Mouse (Mus musculus) forebrain, embryonic 12.5 days (tissue): ENCODE data around the gene Cdc42bpg. TPM values are rescaled to one million over a fixed set of nuclear protein-coding genes. Genes with fewer than 3 reads are reported as not detected.

Source experiments
- ATAC-seq: fragments of 200-750 bp; cut with Nextera tagmentation; 2 replicates; pipeline ENCODE4 v1.8.0; 2017; ENCODE audit warnings: moderate TSS enrichment; ENCODE audit not compliant: low FRiP score
- H3K27ac ChIP-seq: fragments of 300-500 bp; sonication (generic); 2 replicates; pipeline ENCODE4 v1.5.1; 2016; ENCODE audit warnings: mild to moderate bottlenecking
- H3K27me3 ChIP-seq: fragments of 300-500 bp; sonication (generic); 2 replicates; pipeline ENCODE4 v1.6.1; 2016; ENCODE audit warnings: mild to moderate bottlenecking
- H3K36me3 ChIP-seq: fragments of 300-500 bp; sonication (generic); replicated peaks from 2 replicates; pipeline ENCODE4 v1.6.1; 2016; ENCODE audit warnings: mild to moderate bottlenecking
- H3K4me1 ChIP-seq: fragments of 300-500 bp; sonication (generic); 2 replicates; pipeline ENCODE4 v1.6.1; 2016
- H3K4me2 ChIP-seq: fragments of 300-500 bp; sonication (generic); 2 replicates; pipeline ENCODE4 v1.6.1; 2016; ENCODE audit warnings: mild to moderate bottlenecking, moderate library complexity
- H3K4me3 ChIP-seq: fragments of 300-500 bp; sonication (generic); replicated peaks from 2 replicates; pipeline ENCODE4 v1.5.1; 2016; ENCODE audit warnings: mild to moderate bottlenecking
- H3K9ac ChIP-seq: fragments of 300-500 bp; sonication (generic); 2 replicates; pipeline ENCODE4 v1.6.1; 2016; ENCODE audit warnings: mild to moderate bottlenecking
- H3K9me3 ChIP-seq: fragments of 300-500 bp; sonication (generic); 2 replicates; pipeline ENCODE4 v1.6.1; 2016
- WGBS: fragments of 180-500 bp; shearing (Covaris S2); methylation state at CpG from one replicate; pipeline ENCODE4 v1.1.7; 2016; 5-methylcytosine and 5-hydroxymethylcytosine counted together
- polyA plus RNA-seq: library from polyadenylated mRNA; unstranded; fragments of >200 nt; fragmentation: Nextera tagmentation; extraction: Ambion mirVana; gene quantifications from 2 replicates; pipeline ENCODE4 v1.2.1, GENCODE M21; 2016

The Cdc42bpg gene
- polyA plus RNA-seq, 1 experiment from 2014 or later = 0.36 TPM

GRCm38 (mm10) chr19:6339890-6340504, 33.7 kb downstream of the Cdc42bpg start:
- ATAC-seq = no peak
- no peak overlapping the region for H3K4me2 ChIP-seq
- H3K36me3 ChIP-seq = peaks cover 61% of the 10 kb centered on the region
- H3K27ac ChIP-seq = no peak overlapping the region
- no peak overlapping the region; the same call in 1 of the 2 replicates for H3K9ac ChIP-seq
- WGBS = 68% methylated on average over 15 of the region's 15 CpGs
- no peak overlapping the region for H3K4me3 ChIP-seq
- peaks cover 40% of the 10 kb centered on the region for H3K4me1 ChIP-seq
- H3K27me3 ChIP-seq = no peaks in the 10 kb centered on the region
- H3K9me3 ChIP-seq = no peaks in the 10 kb centered on the region

- Histone ChIP-seq H3K4me2 (peak within 1 kb of the TSS; percentile 93), H3K27ac (peak within 1 kb of the TSS; percentile 50; the same call in 1 of the 2 replicates), H3K36me3 (peaks cover 68% of the 10 kb centered on the region), H3K9me3 (no peaks in the 10 kb centered on the region), H3K9ac (peak within 1 kb of the TSS; percentile 77), H3K27me3 (no peaks in the 10 kb centered on the region), H3K4me1 (peaks cover 35% of the 10 kb centered on the region), H3K4me3 (peak within 1 kb of the TSS; percentile 63)
- 11% methylated on average over 50 of the region's 72 CpGs for WGBS
- ATAC-seq = peak; percentile 81
Observed at GRCm38 (mm10) chr19:6340524-6341452, 34.5 kb downstream of the Cdc42bpg start, which contains the start of gene Map4k2. TSS of gene Map4k2 (plus strand) at chr19:6341135.

GRCm38 (mm10) chr19:6341453-6342077, 35.3 kb downstream of the Cdc42bpg start:
- H3K36me3 ChIP-seq = peaks cover 74% of the 10 kb centered on the region
- peak overlapping the region; percentile 93 for H3K4me2 ChIP-seq
- peaks cover 28% of the 10 kb centered on the region for H3K4me1 ChIP-seq
- WGBS = 10% methylated on average over 23 of the region's 23 CpGs
- H3K4me3 ChIP-seq = peak overlapping the region; percentile 63
- no peaks in the 10 kb centered on the region for H3K27me3 ChIP-seq
- H3K9ac ChIP-seq = peak overlapping the region; percentile 77
- ATAC-seq = no peak; the same call in 1 of the 2 replicates
- H3K27ac ChIP-seq = peak overlapping the region; percentile 50; the same call in 1 of the 2 replicates
- H3K9me3 ChIP-seq = no peaks in the 10 kb centered on the region

GRCm38 (mm10) chr19:6342276-6342933, 36.1 kb downstream of the Cdc42bpg start:
- no peak overlapping the region for H3K27ac ChIP-seq
- H3K4me3 ChIP-seq = no peak overlapping the region
- peaks cover 19% of the 10 kb centered on the region for H3K4me1 ChIP-seq
- H3K4me2 ChIP-seq = no peak overlapping the region
- ATAC-seq = no peak
- no peaks in the 10 kb centered on the region for H3K27me3 ChIP-seq
- no peaks in the 10 kb centered on the region for H3K9me3 ChIP-seq
- 84% methylated on average over 5 of the region's 5 CpGs for WGBS
- no peak overlapping the region for H3K9ac ChIP-seq
- peaks cover 74% of the 10 kb centered on the region for H3K36me3 ChIP-seq

DNA sequence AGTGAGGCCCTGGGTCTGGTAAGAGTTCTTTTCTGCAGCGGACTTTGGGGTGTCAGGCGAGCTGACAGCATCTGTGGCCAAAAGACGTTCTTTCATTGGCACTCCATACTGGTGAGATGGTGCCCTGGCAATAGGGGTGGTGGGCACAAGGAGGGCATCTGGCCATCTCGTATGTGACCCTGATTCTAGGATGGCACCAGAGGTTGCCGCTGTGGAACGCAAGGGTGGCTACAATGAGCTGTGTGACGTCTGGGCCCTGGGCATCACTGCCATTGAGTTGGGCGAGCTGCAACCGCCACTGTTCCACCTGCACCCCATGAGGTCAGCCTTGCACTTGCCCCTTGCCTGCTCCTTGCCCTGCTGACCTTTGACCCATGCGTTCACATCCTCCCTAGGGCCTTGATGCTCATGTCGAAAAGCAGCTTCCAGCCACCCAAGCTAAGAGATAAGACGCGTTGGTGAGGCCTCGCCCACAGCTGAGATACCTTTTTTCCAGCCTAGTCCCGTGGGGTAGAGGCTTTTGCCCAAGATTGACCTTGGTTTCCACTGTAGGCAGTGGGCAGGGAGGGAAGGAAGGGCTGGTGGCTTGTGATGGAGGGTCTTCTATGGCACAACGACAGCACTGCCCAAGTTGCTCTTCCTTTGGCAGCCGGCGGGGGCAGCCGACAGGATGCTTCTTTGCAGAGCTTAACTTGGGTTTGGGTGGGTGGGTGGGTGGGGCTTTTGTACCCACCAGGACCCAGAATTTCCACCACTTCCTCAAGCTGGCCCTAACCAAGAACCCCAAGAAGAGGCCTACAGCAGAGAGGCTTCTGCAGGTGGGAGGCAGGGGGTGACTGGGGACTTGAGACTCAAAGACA, 37.0 kb downstream of the Cdc42bpg start:
- H3K4me3 ChIP-seq = no peak overlapping the region
- 90% methylated on average over 17 of the region's 19 CpGs for WGBS
- no peak overlapping the region for H3K4me2 ChIP-seq
- no peak overlapping the region for H3K9ac ChIP-seq
- peaks cover 73% of the 10 kb centered on the region for H3K36me3 ChIP-seq
- no peaks in the 10 kb centered on the region for H3K27me3 ChIP-seq
- no peaks in the 10 kb centered on the region for H3K9me3 ChIP-seq
- H3K4me1 ChIP-seq = peaks cover 19% of the 10 kb centered on the region
- no peak for ATAC-seq
- no peak overlapping the region for H3K27ac ChIP-seq

- Histone ChIP-seq H3K27me3 (no peaks in the 10 kb centered on the region), H3K27ac (no peak overlapping the region), H3K36me3 (peaks cover 70% of the 10 kb centered on the region), H3K9ac (no peak overlapping the region), H3K4me2 (no peak overlapping the region), H3K9me3 (no peaks in the 10 kb centered on the region), H3K4me3 (no peak overlapping the region), H3K4me1 (peaks cover 19% of the 10 kb centered on the region)
- 92% methylated on average over 5 of the region's 5 CpGs for WGBS
- no peak for ATAC-seq
Observed at GRCm38 (mm10) chr19:6343996-6344395, 37.7 kb downstream of the Cdc42bpg start.

DNA sequence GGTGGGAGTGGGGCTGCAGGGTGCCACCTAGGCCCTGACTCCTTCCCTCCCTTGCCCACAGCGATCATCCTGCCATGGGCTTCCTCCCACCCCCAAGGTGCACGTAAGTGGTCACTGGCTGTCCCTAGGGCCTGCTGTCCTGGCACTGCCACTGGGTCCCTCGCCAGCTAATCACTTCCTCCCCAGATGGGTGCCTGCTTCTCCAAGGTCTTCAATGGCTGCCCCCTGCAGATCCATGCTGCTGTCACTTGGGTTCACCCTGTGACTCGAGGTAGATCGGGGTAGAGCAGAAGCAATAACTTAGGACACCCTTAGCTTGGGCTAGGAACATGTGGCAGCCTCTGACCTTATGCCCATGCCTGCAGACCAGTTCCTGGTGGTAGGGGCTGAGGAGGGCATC, 39.8 kb downstream of the Cdc42bpg start:
- WGBS = 100% methylated on average over 3 of the region's 5 CpGs
- no peak overlapping the region for H3K4me3 ChIP-seq

GRCm38 (mm10) chr19:6346661-6347060, 40.4 kb downstream of the Cdc42bpg start:
- no peak overlapping the region for H3K9ac ChIP-seq
- no peak overlapping the region for H3K4me2 ChIP-seq
- H3K36me3 ChIP-seq = peaks cover 62% of the 10 kb centered on the region
- H3K27ac ChIP-seq = no peak overlapping the region
- no peak overlapping the region for H3K4me3 ChIP-seq
- ATAC-seq = no peak
- no peaks in the 10 kb centered on the region for H3K27me3 ChIP-seq
- H3K9me3 ChIP-seq = no peaks in the 10 kb centered on the region
- peaks cover 7% of the 10 kb centered on the region for H3K4me1 ChIP-seq
- WGBS = 90% methylated on average over 10 of the region's 10 CpGs

More for the DNA sequence above, 39.8 kb downstream of the Cdc42bpg start:
- H3K9me3 ChIP-seq = no peaks in the 10 kb centered on the region
- peaks cover 56% of the 10 kb centered on the region for H3K36me3 ChIP-seq
- no peak for ATAC-seq
- H3K27me3 ChIP-seq = no peaks in the 10 kb centered on the region
- H3K9ac ChIP-seq = no peak overlapping the region
- H3K4me1 ChIP-seq = peaks cover 13% of the 10 kb centered on the region
- no peak overlapping the region for H3K27ac ChIP-seq
- no peak overlapping the region for H3K4me2 ChIP-seq

- Histone ChIP-seq H3K9ac (no peak overlapping the region), H3K27ac (no peak overlapping the region), H3K36me3 (peaks cover 65% of the 10 kb centered on the region), H3K4me1 (peaks cover 6% of the 10 kb centered on the region; the same call in 1 of the 2 replicates), H3K4me3 (no peak overlapping the region), H3K9me3 (no peaks in the 10 kb centered on the region), H3K27me3 (no peaks in the 10 kb centered on the region), H3K4me2 (no peak overlapping the region)
- WGBS = 95% methylated on average over 4 of the region's 4 CpGs
- ATAC-seq = no peak
Observed at GRCm38 (mm10) chr19:6347615-6348014, 41.4 kb downstream of the Cdc42bpg start.

DNA sequence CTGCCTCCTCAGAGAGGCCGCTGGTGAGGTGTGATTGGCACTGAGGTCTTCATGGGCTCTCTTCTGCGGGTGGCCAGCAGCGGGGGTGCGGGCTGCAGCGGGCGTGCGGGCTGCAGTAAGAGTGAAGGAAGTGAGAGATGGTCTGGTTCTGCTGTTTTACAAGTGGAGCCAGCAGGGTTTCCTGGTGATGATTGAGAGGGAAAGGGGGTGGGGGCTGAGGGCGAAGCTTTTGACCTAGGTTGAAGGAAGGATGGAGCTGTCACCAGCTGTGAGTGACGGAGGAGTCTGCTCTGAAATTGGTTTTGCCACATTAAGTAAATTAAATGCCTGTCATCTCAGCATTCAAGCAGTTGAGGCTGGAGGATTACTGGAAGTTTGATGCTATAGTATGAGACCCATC, 42.5 kb downstream of the Cdc42bpg start:
- Histone ChIP-seq H3K4me1 (peaks cover 6% of the 10 kb centered on the region; the same call in 1 of the 2 replicates), H3K27me3 (no peaks in the 10 kb centered on the region), H3K9ac (no peak overlapping the region), H3K27ac (no peak overlapping the region), H3K4me2 (no peak overlapping the region), H3K36me3 (peaks cover 68% of the 10 kb centered on the region), H3K9me3 (no peaks in the 10 kb centered on the region), H3K4me3 (no peak overlapping the region)
- ATAC-seq = no peak
- WGBS = 82% methylated on average over 9 of the region's 9 CpGs
